Mouse (Mus musculus): ENCODE results near the gene Cacna1e. TPM values are rescaled to one million over a fixed set of nuclear protein-coding genes. Genes with fewer than 3 reads are reported as not detected.
A peak's percentile ranks its signal among the peaks of the same experiment; 100 is the strongest.

Gene Cacna1e
- polyA plus RNA-seq, 1 experiment from 2014 or later = 1.8 TPM

GRCm38 (mm10) chr1:154726361-154727161 lies 157.7 kb downstream of the Cacna1e start:
- under 1% methylated on average over 45 of the region's 45 CpGs for WGBS
- H3K9ac ChIP-seq = peak overlapping the region; percentile 23
- H3K27me3 ChIP-seq = peaks cover 84% of the 10 kb centered on the region
- no peak for ATAC-seq (ENCODE audit: insufficient number of reproducible peaks, insufficient read depth, low FRiP score, low TSS enrichment, low read depth)
- no peaks in the 10 kb centered on the region for H3K9me3 ChIP-seq
- peak overlapping the region; percentile 41 for H3K4me3 ChIP-seq
- no peaks in the 10 kb centered on the region for H3K36me3 ChIP-seq
- H3K4me1 ChIP-seq = peaks cover 28% of the 10 kb centered on the region
- no peak overlapping the region for H3K27ac ChIP-seq
- peak overlapping the region; percentile 66 for H3K4me2 ChIP-seq

GRCm38 (mm10) chr1:154725356-154726320 lies 158.7 kb downstream of the Cacna1e start:
- WGBS = 19% methylated on average over 35 of the region's 35 CpGs
- peak overlapping the region; percentile 66 for H3K4me2 ChIP-seq
- H3K27me3 ChIP-seq = peaks cover 86% of the 10 kb centered on the region
- no peak overlapping the region for H3K9ac ChIP-seq
- no peak for ATAC-seq (ENCODE audit: insufficient number of reproducible peaks, insufficient read depth, low FRiP score, low TSS enrichment, low read depth)
- H3K4me1 ChIP-seq = peaks cover 28% of the 10 kb centered on the region
- H3K4me3 ChIP-seq = peak overlapping the region; percentile 41
- no peaks in the 10 kb centered on the region for H3K9me3 ChIP-seq
- H3K36me3 ChIP-seq = no peaks in the 10 kb centered on the region
- no peak overlapping the region for H3K27ac ChIP-seq

- no peaks in the 10 kb centered on the region for H3K9me3 ChIP-seq
- H3K9ac ChIP-seq = no peak overlapping the region
- no peak overlapping the region for H3K27ac ChIP-seq
- peak; percentile 57; the same call in 1 of the 2 replicates for ATAC-seq (ENCODE audit: insufficient number of reproducible peaks, insufficient read depth, low FRiP score, low TSS enrichment, low read depth)
- peak overlapping the region; percentile 49 for H3K4me2 ChIP-seq
- peak overlapping the region; percentile 22 for H3K4me3 ChIP-seq
- H3K4me1 ChIP-seq = peaks cover 28% of the 10 kb centered on the region
- 3% methylated on average over 19 of the region's 19 CpGs for WGBS
- H3K36me3 ChIP-seq = no peaks in the 10 kb centered on the region
- peaks cover 78% of the 10 kb centered on the region for H3K27me3 ChIP-seq
These were observed 160.6 kb downstream of the Cacna1e start for GRCm38 (mm10) chr1:154723537-154724286.

- H3K4me1 ChIP-seq = peaks cover 28% of the 10 kb centered on the region
- no peak for ATAC-seq (ENCODE audit: insufficient number of reproducible peaks, insufficient read depth, low FRiP score, low TSS enrichment, low read depth)
- 36% methylated on average over 6 of the region's 6 CpGs for WGBS
- H3K4me3 ChIP-seq = peak overlapping the region; percentile 22
- H3K27me3 ChIP-seq = peaks cover 73% of the 10 kb centered on the region
- H3K36me3 ChIP-seq = no peaks in the 10 kb centered on the region
- no peaks in the 10 kb centered on the region for H3K9me3 ChIP-seq
- peak overlapping the region; percentile 49 for H3K4me2 ChIP-seq
- no peak overlapping the region for H3K9ac ChIP-seq
- H3K27ac ChIP-seq = no peak overlapping the region
These were observed 161.2 kb downstream of the Cacna1e start for GRCm38 (mm10) chr1:154723078-154723477.

GRCm38 (mm10) chr1:154715596-154715995 lies 168.7 kb downstream of the Cacna1e start:
- no peak overlapping the region for H3K4me3 ChIP-seq
- no peaks in the 10 kb centered on the region for H3K36me3 ChIP-seq
- 61% methylated on average over 7 of the region's 7 CpGs for WGBS
- ATAC-seq (ENCODE audit: insufficient number of reproducible peaks, insufficient read depth, low FRiP score, low TSS enrichment, low read depth) = no peak
- H3K27ac ChIP-seq = no peak overlapping the region
- no peaks in the 10 kb centered on the region for H3K4me1 ChIP-seq
- no peak overlapping the region for H3K4me2 ChIP-seq
- peaks cover 9% of the 10 kb centered on the region; the same call in 1 of the 2 replicates for H3K27me3 ChIP-seq
- H3K9me3 ChIP-seq = no peaks in the 10 kb centered on the region
- no peak overlapping the region for H3K9ac ChIP-seq

- Histone ChIP-seq H3K9me3 (no peaks in the 10 kb centered on the region), H3K4me3 (no peak overlapping the region), H3K4me2 (no peak overlapping the region), H3K27ac (no peak overlapping the region), H3K4me1 (no peaks in the 10 kb centered on the region), H3K27me3 (no peaks in the 10 kb centered on the region), H3K9ac (no peak overlapping the region), H3K36me3 (no peaks in the 10 kb centered on the region)
- 86% methylated on average over 4 of the region's 4 CpGs for WGBS
- no peak for ATAC-seq (ENCODE audit: insufficient number of reproducible peaks, insufficient read depth, low FRiP score, low TSS enrichment, low read depth)
These were observed 171.6 kb downstream of the Cacna1e start for GRCm38 (mm10) chr1:154712747-154713146.

- H3K4me2 ChIP-seq = no peak overlapping the region
These were observed 176.6 kb downstream of the Cacna1e start for GRCm38 (mm10) chr1:154707584-154708290.

GRCm38 (mm10) chr1:154706974-154707373 lies 177.3 kb downstream of the Cacna1e start:
- Histone ChIP-seq H3K36me3 (no peaks in the 10 kb centered on the region), H3K4me3 (no peak overlapping the region), H3K27ac (no peak overlapping the region), H3K9me3 (no peaks in the 10 kb centered on the region), H3K4me2 (no peak overlapping the region), H3K4me1 (peaks cover 33% of the 10 kb centered on the region), H3K9ac (no peak overlapping the region), H3K27me3 (no peaks in the 10 kb centered on the region)
- WGBS = 76% methylated on average over 8 of the region's 8 CpGs
- no peak for ATAC-seq (ENCODE audit: insufficient number of reproducible peaks, insufficient read depth, low FRiP score, low TSS enrichment, low read depth)

More at GRCm38 (mm10) chr1:154707584-154708290, 176.6 kb downstream of the Cacna1e start:
- H3K9me3 ChIP-seq = no peaks in the 10 kb centered on the region
- no peaks in the 10 kb centered on the region for H3K36me3 ChIP-seq
- ATAC-seq (ENCODE audit: insufficient number of reproducible peaks, insufficient read depth, low FRiP score, low TSS enrichment, low read depth) = no peak
- H3K27me3 ChIP-seq = no peaks in the 10 kb centered on the region
- H3K9ac ChIP-seq = no peak overlapping the region
- H3K4me3 ChIP-seq = no peak overlapping the region
- no peak overlapping the region for H3K27ac ChIP-seq
- 89% methylated on average over 4 of the region's 4 CpGs for WGBS
- H3K4me1 ChIP-seq = peaks cover 28% of the 10 kb centered on the region

GRCm38 (mm10) chr1:154705882-154706565 lies 178.3 kb downstream of the Cacna1e start:
- H3K27me3 ChIP-seq = no peaks in the 10 kb centered on the region
- no peak overlapping the region for H3K9ac ChIP-seq
- no peak overlapping the region for H3K4me3 ChIP-seq
- peaks cover 33% of the 10 kb centered on the region for H3K4me1 ChIP-seq
- no peaks in the 10 kb centered on the region for H3K9me3 ChIP-seq
- no peak overlapping the region for H3K4me2 ChIP-seq
- 79% methylated on average over 7 of the region's 7 CpGs for WGBS
- no peak overlapping the region for H3K27ac ChIP-seq
- H3K36me3 ChIP-seq = no peaks in the 10 kb centered on the region
- ATAC-seq (ENCODE audit: insufficient number of reproducible peaks, insufficient read depth, low FRiP score, low TSS enrichment, low read depth) = no peak

- H3K4me1 ChIP-seq = peaks cover 33% of the 10 kb centered on the region
- H3K27me3 ChIP-seq = no peaks in the 10 kb centered on the region
- no peaks in the 10 kb centered on the region for H3K36me3 ChIP-seq
- WGBS = 40% methylated on average over 11 of the region's 11 CpGs
- peak overlapping the region; percentile 55; the same call in 1 of the 2 replicates for H3K27ac ChIP-seq
- H3K9ac ChIP-seq = no peak overlapping the region
- H3K9me3 ChIP-seq = no peaks in the 10 kb centered on the region
- H3K4me3 ChIP-seq = no peak overlapping the region
- no peak overlapping the region for H3K4me2 ChIP-seq
- 0 out of 2 replicates have a peak, but pooled peaks have one; percentile 54 for ATAC-seq (ENCODE audit: insufficient number of reproducible peaks, insufficient read depth, low FRiP score, low TSS enrichment, low read depth)
These were observed 179.6 kb downstream of the Cacna1e start for GRCm38 (mm10) chr1:154704558-154705185.

All from embryonic facial prominence, embryonic 13.5 days (tissue).